Mouse (Mus musculus): ENCODE measurements at regions not wholly inside any gene's neighbourhood (a gene's known extent, or its start where the extent isn't known, plus 50 kb on each side); places are given as distances from the start of the nearest gene placed in this dataset.

- no peak for TF ChIP-seq POLR2A (IDR thresholded peaks at IDR 0.05; ENCODE audit: extremely low read depth, insufficient read depth, low read length)
- TF ChIP-seq CTCF (IDR thresholded peaks at IDR 0.05; ENCODE audit: extremely low read depth, insufficient read depth, low read length), result no peak
These were observed 117.5 kb upstream of the Kbtbd8 start for GRCm38 (mm10) chr6:94999562-94999961.

Data from cortical plate, adult 2 months (tissue).